Mouse (Mus musculus) kidney, postnatal 10 days (tissue): ENCODE results near the gene 2510039O18Rik.

Experiments used
- DNase-seq: peaks from one replicate; pipeline ENCODE4 v3.0.0; 2021; ENCODE audit warnings: mixed read lengths

Gene 2510039O18Rik

GRCm38 (mm10) chr4:147940576-147941044 is at the start of gene 2510039O18Rik:
Gene 2510039O18Rik, plus strand, starts transcription at chr4:147940895.
- peak; percentile 94 for DNase-seq

DNA sequence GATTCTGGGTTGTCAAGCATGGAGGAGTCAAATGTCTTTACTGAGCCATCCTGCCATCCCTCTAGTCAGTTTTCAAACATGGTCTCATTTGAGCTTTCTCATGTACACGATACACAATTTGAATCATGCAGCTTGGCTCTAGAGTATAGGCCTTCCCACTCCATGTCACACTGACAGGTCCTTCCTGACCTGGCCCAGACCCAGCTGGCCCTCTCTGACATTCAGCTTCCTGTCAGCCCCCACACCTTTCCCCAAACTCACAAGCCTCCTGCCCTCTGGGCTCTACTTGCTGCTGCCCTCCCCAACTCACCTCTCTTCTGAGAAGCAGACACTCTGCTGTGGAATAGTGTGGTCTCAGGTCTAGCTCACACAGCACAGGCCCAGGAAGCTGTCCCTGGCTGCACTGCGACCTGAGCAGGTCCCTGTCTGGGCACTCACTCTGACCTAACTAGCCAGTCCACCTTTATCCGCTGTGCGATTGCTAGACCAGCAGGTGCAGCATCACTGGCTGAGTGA is 44.8 kb upstream of the 2510039O18Rik start:
- DNase-seq: peak; percentile 33

DNA sequence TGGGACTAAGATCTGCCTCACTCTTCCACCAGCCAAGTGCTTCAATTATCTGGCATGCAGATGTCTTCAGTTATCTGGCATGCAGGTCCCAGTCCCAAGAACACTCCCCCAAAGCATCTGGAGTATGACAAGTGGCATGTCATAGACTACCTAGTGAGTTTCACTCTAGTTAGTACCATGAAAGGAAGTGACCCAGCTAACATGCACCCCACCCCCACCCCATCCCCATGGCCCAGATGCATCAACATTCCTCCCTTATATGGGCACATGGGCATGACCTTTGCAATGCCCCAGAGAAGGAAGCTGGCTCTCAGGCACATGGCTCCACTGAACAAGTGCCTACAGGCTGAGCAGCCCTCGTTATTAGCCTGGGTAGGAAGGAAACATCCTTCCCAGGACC is 44.3 kb upstream of the 2510039O18Rik start:
- DNase-seq: no peak

DNA sequence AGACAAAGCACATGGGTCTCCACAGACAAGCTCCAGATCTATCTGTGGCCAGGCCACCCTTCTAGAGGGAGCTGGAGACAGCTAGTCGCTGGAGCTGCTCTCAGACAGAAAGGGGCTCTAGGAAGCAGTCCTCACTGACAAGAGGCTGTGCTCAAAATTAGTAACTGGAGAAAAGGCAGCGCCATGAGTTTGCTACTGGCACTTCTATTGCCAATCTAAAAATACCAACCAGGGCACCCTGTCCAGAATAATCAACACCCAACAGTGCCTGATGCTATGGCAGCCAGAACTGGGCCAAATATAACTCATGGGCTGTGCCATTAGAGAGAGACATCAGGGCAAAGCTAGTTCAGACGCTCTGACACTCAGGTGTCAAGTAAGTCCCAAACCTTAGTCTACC is 43.3 kb upstream of the 2510039O18Rik start:
- no peak for DNase-seq

- DNase-seq: no peak
These were observed 40.2 kb upstream of the 2510039O18Rik start for GRCm38 (mm10) chr4:147900452-147900851.

DNA sequence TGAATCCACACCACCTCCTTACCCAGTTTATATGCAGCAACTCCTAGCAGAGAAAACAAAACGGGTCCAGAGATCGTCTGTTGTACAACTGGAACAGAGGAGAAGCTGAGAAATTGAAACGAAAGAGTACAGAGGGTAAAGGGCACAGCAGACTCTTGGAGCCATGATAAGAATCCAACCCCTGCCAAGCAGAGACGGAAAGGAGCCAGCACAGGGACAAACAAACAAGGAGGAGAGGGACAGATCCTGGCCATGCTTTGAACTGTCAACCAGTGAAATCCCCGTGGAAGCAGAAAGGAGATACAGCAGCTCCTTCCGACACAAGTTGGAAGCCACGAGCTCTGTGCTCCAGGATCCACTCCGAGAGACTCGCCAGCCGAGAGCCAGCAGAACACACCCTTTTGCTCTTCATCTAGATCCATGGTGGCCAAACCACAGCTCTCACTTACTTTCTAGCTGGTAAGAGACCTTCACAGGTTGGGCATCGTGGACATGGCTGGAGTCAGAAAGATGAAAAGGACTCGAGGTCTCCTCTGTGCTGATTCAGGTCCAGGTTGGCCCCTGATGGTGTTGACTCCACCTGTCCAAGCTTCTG is 37.7 kb upstream of the 2510039O18Rik start:
- no peak for DNase-seq

GRCm38 (mm10) chr4:147903601-147904000 is 37.1 kb upstream of the 2510039O18Rik start:
- no peak for DNase-seq

DNA sequence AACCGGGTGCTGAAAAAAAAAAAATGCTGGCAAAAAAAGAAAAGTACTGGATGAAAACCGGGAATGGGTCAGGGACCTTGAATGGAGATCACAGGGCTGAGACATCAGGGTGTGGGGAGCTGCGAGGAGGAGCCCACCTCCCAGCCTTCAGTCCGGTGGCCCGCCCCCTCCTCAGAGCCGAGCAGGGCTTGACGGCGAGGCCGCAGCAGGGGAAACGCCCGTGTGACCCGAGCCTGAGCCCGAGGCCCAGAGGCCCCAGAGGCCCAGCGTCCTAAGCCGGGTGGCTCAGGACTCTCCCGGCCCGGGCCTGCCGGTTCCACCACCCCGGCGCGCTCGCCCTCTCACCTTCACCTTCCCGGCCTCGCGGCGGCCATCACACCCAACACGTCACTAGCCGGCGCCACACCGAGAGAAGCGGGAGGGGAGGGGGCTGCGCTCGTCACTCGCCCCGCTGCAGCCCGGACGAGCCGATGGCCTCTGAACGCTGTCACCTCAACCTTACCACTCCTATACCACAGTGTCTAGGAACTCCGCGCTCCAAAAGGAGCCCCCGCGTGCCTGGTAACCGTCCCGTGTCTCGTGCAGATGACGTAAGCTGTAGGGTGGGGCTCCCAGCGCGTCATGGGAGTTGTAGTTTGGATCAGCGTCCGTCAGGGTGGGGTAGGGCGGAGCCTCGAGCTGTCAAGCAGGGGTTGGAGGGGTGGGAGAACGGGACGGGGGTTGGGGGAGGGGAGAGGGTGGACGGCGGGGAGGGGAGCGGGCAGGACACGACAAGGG is 36.2 kb upstream of the 2510039O18Rik start, which contains the start of gene Mfn2:
TSS of gene Mfn2 (minus strand) at position 392 of the 777 bp plus-strand sequence.
- peak; percentile 93 for DNase-seq

- no peak for DNase-seq
These were observed 35.5 kb upstream of the 2510039O18Rik start for GRCm38 (mm10) chr4:147905090-147905659.

DNA sequence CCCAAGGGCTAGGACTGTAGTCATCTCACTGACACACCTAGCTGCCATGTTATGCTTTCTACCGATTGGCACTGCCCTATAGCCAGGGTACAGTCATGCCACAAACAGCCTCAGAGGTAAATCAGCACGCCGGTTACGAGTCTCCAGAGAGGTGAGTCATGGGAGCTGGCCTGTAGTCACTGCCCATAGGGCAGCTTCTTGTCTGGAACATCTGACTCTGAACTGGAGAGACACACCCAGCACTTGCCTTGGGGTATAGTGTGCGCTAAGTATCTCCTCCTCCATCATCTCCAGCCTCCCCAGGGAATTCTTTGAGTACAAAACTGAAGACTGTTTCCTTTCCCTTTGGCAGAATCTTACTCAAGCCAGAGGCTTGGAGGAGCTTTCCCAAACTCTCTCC is 34.5 kb upstream of the 2510039O18Rik start:
- no peak for DNase-seq

GRCm38 (mm10) chr4:147909486-147909885 is 31.2 kb upstream of the 2510039O18Rik start:
- DNase-seq: no peak

DNA sequence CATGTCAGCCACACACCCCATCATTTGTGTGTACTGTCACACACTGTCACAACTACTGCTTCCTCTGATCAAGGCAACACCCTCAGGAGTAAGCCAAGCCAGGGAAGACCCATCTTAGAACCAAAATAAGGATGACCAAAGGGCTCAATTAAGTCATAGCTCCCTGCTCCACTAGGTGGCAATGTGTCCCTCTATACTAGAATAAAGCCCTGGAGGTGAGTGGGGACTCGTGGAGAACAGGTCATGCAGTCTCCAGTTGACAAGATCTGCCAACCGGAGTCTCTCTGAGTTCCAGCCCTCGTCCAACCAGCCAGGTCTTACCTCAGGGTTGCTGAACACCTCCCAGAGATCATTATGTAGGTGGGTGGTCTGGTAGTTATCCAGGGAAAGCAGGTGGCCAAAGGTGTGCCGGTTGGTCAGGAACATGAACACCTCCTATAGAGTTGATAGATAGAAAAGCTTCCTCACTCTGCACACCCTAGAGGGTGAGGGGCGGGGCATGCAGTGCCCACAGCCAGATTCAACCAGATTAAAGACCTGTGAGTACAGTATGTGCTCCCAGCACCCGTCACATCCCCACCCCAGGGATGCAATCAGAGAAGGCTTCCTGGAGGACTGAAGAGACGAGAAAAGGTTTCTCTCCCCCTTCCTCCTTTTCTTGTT is 22.1 kb upstream of the 2510039O18Rik start:
- DNase-seq: peak; percentile 79

DNA sequence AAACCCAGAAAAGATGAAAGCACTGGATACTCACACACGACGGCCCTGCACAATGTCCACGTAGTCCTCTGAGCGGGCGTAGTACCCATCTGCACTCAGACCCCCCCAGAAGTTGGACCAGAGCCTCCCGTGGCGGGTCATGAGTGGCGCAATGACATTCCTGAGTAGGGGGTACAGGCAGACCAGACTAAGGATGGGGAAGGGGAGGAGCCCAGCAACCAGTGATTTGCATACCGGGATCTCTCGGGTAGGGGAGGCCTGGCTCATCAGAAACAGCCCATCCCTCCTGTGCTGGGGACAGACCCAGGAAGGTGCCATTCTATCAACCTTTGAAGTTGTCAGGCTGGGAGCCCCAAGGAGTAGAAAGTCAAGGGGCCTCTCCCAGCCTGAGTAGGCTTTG is 19.7 kb upstream of the 2510039O18Rik start:
- no peak for DNase-seq

- no peak for DNase-seq
These were observed 18.4 kb upstream of the 2510039O18Rik start for GRCm38 (mm10) chr4:147922341-147922740.

GRCm38 (mm10) chr4:147927705-147928104 is 13.0 kb upstream of the 2510039O18Rik start:
- DNase-seq: peak; percentile 79

GRCm38 (mm10) chr4:147928136-147928535 is 12.6 kb upstream of the 2510039O18Rik start:
- no peak for DNase-seq

DNA sequence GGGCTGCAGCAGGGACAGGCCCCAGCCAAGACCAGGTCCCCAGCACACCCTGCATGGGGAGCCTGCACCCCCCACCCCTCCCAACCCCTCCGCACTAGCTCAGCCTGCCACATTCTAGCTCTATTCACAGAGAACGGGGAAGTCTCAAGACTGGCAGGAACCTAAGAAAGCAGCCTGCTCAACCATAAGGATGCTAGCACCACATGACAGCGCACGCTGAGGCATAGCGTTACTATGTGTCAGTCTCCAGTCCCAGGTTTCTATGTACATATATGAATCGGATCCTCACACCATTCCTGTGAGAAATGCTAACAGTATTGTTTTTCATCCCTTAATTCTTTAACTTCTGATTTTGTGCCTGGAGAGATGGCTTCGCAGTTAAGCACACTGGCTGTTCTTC is 12.2 kb upstream of the 2510039O18Rik start:
- DNase-seq: no peak

DNA sequence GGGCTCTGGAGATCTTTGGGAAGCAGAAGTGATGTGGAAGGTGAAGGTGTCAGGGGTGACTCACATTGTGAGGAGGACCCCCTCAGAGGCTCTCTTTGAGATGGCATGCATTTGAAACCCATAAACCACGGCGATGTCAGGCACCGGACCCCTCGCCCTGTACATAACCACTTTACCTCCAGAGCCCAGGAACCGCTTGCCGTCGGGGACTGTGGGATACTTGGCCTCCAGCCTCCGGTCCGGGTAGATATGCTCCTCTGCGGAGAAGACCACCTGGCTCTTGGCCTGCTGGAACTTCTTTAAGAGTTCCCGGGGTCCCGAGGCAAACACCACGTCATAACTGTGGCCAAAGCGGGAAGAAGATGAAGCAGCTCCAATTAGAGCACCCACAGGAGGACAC is 9.7 kb upstream of the 2510039O18Rik start:
- DNase-seq: no peak

GRCm38 (mm10) chr4:147934134-147934533 is 6.6 kb upstream of the 2510039O18Rik start:
- no peak for DNase-seq

- no peak for DNase-seq
These were observed 6.1 kb upstream of the 2510039O18Rik start for GRCm38 (mm10) chr4:147934611-147935010.

- DNase-seq: no peak
These were observed 4.8 kb upstream of the 2510039O18Rik start for GRCm38 (mm10) chr4:147935904-147936303.

- peak; percentile 92 for DNase-seq
These were observed 4.3 kb upstream of the 2510039O18Rik start, which contains the start of gene Plod1 for GRCm38 (mm10) chr4:147936331-147936954. Gene Plod1, minus strand, starts transcription at chr4:147936767.
